Mouse (Mus musculus) C2C12 (cell line): ENCODE measurements at regions not wholly inside any gene's neighbourhood (a gene's known extent, or its start where the extent isn't known, plus 50 kb on each side); places are given as distances from the start of the nearest gene placed in this dataset.

Experiments
- CEBPB ChIP-seq: IDR thresholded peaks from one replicate; pipeline ENCODE4 v1.6.1; 2011; ENCODE audit warnings: low read depth, mild to moderate bottlenecking, control low read depth, moderate library complexity
- CTCF ChIP-seq: IDR thresholded peaks from one replicate; pipeline ENCODE4 v1.5.1; 2011; ENCODE audit not compliant: control insufficient read depth, insufficient read depth, insufficient read length
- FOSL1 ChIP-seq: IDR thresholded peaks from one replicate; pipeline ENCODE4 v1.8.0; 2011; ENCODE audit warnings: mild to moderate bottlenecking, low read length; ENCODE audit not compliant: poor library complexity, insufficient read depth, severe bottlenecking
- MAX ChIP-seq: IDR thresholded peaks from one replicate; pipeline ENCODE4 v1.6.1; 2011; ENCODE audit warnings: mild to moderate bottlenecking, control low read depth
- MYOD1 ChIP-seq: IDR thresholded peaks from one replicate; pipeline ENCODE4 v1.6.1; 2011; ENCODE audit warnings: low read depth; ENCODE audit not compliant: control insufficient read depth, insufficient read length
- MYOG ChIP-seq: IDR thresholded peaks from one replicate; pipeline ENCODE4 v1.6.1; 2011; ENCODE audit not compliant: control insufficient read depth, insufficient read length; ENCODE audit errors: extremely low read depth
- USF1 ChIP-seq: IDR thresholded peaks from one replicate; pipeline ENCODE4 v1.6.1; 2011; ENCODE audit warnings: low read depth, mild to moderate bottlenecking, control low read depth, moderate library complexity

- TF ChIP-seq CTCF (no peak), MYOD1 (no peak), CEBPB (no peak), USF1 (no peak), MAX (no peak), MYOG (no peak), FOSL1 (no peak)
These were observed 122.0 kb upstream of the Sv2c start for GRCm38 (mm10) chr13:96254391-96254790.
